Mouse (Mus musculus) intestine, embryonic 15.5 days (tissue): ENCODE measurements around the gene Map4k4. TPM values are rescaled to one million over a fixed set of nuclear protein-coding genes. Genes with fewer than 3 reads are reported as not detected.

Experiments
- ATAC-seq: fragments of 200-750 bp; cut with Nextera tagmentation; 2 replicates; pipeline ENCODE4 v1.8.0; 2017; ENCODE audit warnings: moderate TSS enrichment, moderate library complexity
- H3K27ac ChIP-seq: fragments of 300-500 bp; sonication (generic); 2 replicates; pipeline ENCODE4 v1.5.1; 2015; ENCODE audit warnings: mild to moderate bottlenecking, inconsistent platforms
- H3K27me3 ChIP-seq: fragments of 300-500 bp; sonication (generic); replicated peaks from 2 replicates; pipeline ENCODE4 v1.6.1; 2015; ENCODE audit warnings: inconsistent platforms
- H3K36me3 ChIP-seq: fragments of 300-500 bp; sonication (generic); 2 replicates; pipeline ENCODE4 v1.6.1; 2015; ENCODE audit warnings: inconsistent platforms
- H3K4me1 ChIP-seq: fragments of 300-500 bp; sonication (generic); replicated peaks from 2 replicates; pipeline ENCODE4 v1.6.1; 2015; ENCODE audit warnings: inconsistent platforms
- H3K4me2 ChIP-seq: fragments of 300-500 bp; sonication (generic); replicated peaks from 2 replicates; pipeline ENCODE4 v1.6.1; 2015; ENCODE audit warnings: mild to moderate bottlenecking, inconsistent platforms
- H3K4me3 ChIP-seq: fragments of 300-500 bp; sonication (generic); replicated peaks from 2 replicates; pipeline ENCODE4 v1.5.1; 2015; ENCODE audit warnings: inconsistent platforms
- H3K9ac ChIP-seq: fragments of 300-500 bp; sonication (generic); 2 replicates; pipeline ENCODE4 v1.6.1; 2015; ENCODE audit warnings: inconsistent platforms
- H3K9me3 ChIP-seq: fragments of 300-500 bp; sonication (generic); 2 replicates; pipeline ENCODE4 v1.6.1; 2016; ENCODE audit warnings: inconsistent platforms
- WGBS: fragments of 180-500 bp; shearing (Covaris S2); methylation state at CpG from one replicate; pipeline ENCODE4 v1.1.7; 2015; 5-methylcytosine and 5-hydroxymethylcytosine counted together
- polyA plus RNA-seq: library from polyadenylated mRNA; unstranded; fragments of >200 nt; fragmentation: Nextera tagmentation; extraction: Ambion mirVana; gene quantifications from 2 replicates; pipeline ENCODE4 v1.2.1, GENCODE M21; 2015

Map4k4 gene
- polyA plus RNA-seq, 1 experiment from 2014 or later = 20.0 TPM

DNA sequence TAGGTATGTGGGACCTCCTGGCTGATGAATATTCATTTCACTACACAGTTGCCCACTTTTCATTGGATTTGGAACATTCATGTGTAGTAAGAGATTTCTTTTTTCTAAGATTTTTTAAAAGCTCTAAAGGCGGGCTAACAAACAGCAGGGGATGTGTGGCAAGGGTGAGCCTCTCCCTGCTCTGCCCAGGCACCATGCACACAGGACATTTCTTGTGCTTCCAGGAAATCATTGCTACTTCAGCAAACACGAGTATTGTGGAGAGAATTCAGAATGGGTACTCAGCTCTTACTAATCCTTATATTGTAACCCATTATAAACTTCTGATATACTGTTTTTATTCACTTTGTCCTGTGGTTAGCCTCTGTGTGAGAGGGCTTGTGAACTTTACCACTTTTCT, 94.9 kb downstream of the Map4k4 start:
- ATAC-seq = no peak
- Histone ChIP-seq H3K4me2 (no peak overlapping the region), H3K4me3 (no peak overlapping the region), H3K27me3 (no peaks in the 10 kb centered on the region), H3K27ac (no peak overlapping the region), H3K4me1 (no peaks in the 10 kb centered on the region; the same call in 1 of the 2 replicates), H3K9me3 (no peaks in the 10 kb centered on the region), H3K36me3 (peaks cover 32% of the 10 kb centered on the region), H3K9ac (no peak overlapping the region)
- 87% methylated on average over 2 of the region's 2 CpGs for WGBS

DNA sequence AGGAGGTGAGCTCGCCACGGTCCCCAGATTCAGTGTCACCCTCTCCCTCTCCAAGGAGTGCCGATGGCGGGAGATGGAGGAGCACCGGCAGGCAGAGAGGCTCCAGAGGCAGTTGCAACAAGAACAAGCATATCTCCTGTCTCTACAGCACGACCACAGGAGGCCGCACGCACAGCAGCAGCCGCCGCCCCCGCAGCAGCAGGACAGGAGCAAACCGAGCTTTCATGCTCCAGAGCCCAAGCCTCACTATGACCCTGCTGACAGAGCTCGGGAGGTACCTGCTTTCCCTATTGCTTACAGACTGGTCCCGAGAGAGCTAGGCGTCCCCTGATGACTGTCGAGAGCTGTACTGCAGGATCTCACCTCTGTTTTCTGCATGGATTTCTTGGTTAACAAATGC, 99.8 kb downstream of the Map4k4 start:
- Histone ChIP-seq H3K9ac (no peak overlapping the region), H3K9me3 (no peaks in the 10 kb centered on the region), H3K27ac (no peak overlapping the region), H3K36me3 (peaks cover 37% of the 10 kb centered on the region), H3K4me1 (peaks cover 2% of the 10 kb centered on the region; the same call in 1 of the 2 replicates), H3K4me2 (no peak overlapping the region), H3K4me3 (no peak overlapping the region), H3K27me3 (no peaks in the 10 kb centered on the region)
- no peak for ATAC-seq
- WGBS = 83% methylated on average over 16 of the region's 16 CpGs

DNA sequence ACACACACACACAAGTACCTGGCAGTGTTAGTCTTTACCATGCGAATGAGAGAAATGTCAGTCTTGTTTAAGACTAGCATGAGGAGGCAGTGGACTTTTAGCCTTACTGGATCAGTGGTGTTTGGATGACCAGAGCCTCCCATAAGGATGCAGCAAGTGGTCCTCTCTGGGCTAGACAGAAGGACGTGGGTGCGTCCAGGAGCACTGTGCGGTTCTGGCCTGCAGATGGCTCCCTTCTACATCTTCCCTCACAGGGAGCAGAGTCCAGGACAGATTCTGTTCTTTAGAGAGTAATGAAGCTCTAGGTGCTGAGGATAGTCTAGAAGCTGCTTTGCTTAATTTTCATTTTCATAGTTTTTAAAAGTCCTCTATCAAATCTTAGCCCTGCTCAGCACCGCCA, 100.2 kb downstream of the Map4k4 start:
- no peak overlapping the region for H3K9ac ChIP-seq
- peak; percentile 75 for ATAC-seq
- peaks cover 2% of the 10 kb centered on the region; the same call in 1 of the 2 replicates for H3K4me1 ChIP-seq
- no peaks in the 10 kb centered on the region for H3K27me3 ChIP-seq
- no peak overlapping the region for H3K4me3 ChIP-seq
- WGBS = 63% methylated on average over 5 of the region's 5 CpGs
- peaks cover 38% of the 10 kb centered on the region for H3K36me3 ChIP-seq
- no peak overlapping the region for H3K4me2 ChIP-seq
- no peaks in the 10 kb centered on the region for H3K9me3 ChIP-seq
- no peak overlapping the region for H3K27ac ChIP-seq

DNA sequence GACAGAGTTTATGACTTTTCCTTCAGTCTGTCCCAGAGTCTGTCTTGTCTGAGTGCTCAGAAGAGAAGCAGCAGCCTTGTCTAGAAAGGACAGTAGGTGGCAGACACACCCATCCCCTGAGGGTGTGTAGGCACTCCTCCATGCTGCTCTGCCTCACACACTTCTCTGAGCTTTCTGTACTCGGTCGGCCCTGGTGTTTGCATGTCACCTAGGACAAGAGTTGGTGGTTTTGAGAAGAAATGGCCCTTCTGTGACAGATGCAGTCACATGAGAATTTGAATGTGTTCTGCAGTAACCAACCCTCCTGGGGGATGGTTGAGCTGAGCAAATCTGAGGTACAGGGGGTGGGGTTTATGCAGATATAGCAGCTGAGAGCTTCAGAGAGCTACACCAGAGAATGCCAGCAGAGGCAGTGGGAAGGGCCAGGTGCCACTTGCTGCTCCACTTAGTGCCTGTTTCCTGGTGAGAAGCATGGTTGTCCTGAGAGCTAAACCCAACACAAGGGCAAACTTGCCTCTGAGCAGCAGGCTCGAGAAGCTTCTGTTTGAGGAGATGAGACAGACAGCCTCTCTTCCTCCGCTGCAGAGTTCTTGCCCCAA, 101.5 kb downstream of the Map4k4 start:
- Histone ChIP-seq H3K4me3 (no peak overlapping the region), H3K36me3 (peaks cover 42% of the 10 kb centered on the region), H3K27me3 (no peaks in the 10 kb centered on the region), H3K9me3 (no peaks in the 10 kb centered on the region), H3K4me1 (peaks cover 2% of the 10 kb centered on the region; the same call in 1 of the 2 replicates), H3K9ac (no peak overlapping the region), H3K4me2 (no peak overlapping the region), H3K27ac (no peak overlapping the region)
- WGBS = 79% methylated on average over 4 of the region's 4 CpGs
- 0 out of 2 replicates have a peak, but pooled peaks have one; percentile 35 for ATAC-seq

DNA sequence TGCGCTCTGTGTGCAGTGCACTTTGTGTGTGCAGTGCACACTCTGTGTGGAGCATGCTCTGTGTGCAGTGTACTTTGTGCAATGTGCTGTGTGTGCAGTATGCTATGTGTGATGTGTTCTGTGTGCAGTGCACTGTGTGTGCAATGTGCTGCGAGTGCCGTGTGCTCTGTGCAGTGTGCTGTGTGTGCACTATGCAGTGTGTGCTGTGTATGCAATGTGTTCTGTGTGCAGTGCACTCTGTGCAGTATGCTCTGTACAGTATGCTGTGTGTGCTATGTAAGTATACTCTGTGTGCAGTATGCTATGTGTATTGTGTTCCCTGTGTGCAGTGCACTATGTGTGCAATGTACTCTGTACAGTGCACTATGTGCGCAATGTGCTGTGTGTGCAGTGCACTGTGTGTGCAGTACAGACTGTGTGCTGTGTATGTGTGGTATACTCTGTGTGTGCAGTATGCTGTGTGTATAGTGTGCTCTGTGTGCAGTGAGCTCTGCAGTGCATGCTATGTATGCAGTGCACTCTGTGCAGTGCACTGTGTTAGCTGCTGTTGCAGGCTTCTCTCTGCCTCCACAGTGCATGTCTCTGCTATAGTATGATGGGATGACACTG, 105.4 kb downstream of the Map4k4 start:
- Histone ChIP-seq H3K9ac (no peak overlapping the region), H3K36me3 (peaks cover 54% of the 10 kb centered on the region), H3K27me3 (no peaks in the 10 kb centered on the region), H3K4me2 (no peak overlapping the region), H3K27ac (no peak overlapping the region), H3K4me1 (0 out of 2 replicates have a peak, but pooled peaks cover 2% of the 10 kb centered on the region), H3K4me3 (no peak overlapping the region), H3K9me3 (no peaks in the 10 kb centered on the region)
- WGBS = 98% methylated on average over 4 of the region's 4 CpGs
- no peak for ATAC-seq

DNA sequence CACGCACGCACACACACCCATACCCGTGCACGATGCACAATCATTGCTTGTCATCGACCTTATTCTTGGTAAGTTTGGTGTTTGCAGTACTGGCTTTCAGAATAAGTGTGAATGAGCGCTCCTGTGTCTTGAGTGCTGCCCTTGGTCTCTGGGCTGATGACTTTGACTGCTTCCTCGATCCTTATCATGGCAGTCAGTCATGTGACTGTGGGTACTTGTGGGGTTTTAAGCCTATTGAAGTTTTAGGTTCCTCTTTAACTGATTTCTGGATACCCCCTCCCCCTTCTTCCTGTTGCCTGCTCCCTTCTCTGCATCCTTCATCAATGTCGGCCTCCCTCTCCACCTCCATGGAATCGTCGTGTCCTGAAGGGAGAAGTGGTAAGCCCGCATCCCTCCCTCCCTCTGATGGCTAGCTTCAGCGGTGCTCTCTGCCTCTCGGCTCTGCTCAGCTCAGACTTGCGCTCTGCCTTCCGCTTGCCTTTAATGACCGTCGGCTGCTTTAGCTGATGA, 107.3 kb downstream of the Map4k4 start:
- 72% methylated on average over 17 of the region's 17 CpGs for WGBS
- Histone ChIP-seq H3K4me3 (no peak overlapping the region), H3K36me3 (peaks cover 51% of the 10 kb centered on the region), H3K27me3 (no peaks in the 10 kb centered on the region), H3K9ac (no peak overlapping the region), H3K27ac (no peak overlapping the region), H3K4me2 (no peak overlapping the region), H3K9me3 (no peaks in the 10 kb centered on the region), H3K4me1 (no peaks in the 10 kb centered on the region)
- no peak for ATAC-seq

DNA sequence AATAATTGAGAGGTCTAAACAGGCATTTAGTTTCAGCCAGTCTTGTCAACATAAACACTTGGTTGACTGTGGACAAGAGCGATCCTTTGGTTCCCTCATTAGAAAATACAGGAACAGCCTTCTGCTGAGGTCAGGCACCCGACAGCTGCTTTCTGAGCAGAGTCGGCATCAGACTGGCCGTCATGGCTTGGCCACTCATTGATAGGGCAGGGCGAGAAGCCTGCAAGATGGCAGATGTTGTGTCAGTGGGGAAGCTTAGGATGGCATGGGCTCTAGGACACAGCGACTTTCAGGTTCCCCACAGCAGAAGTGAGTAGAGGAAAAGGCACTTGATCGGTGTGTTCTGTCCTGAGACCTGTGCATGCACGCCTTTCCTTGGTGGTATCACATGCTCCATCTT, 112.0 kb downstream of the Map4k4 start:
- Histone ChIP-seq H3K27me3 (no peaks in the 10 kb centered on the region), H3K27ac (no peak overlapping the region), H3K36me3 (peaks cover 53% of the 10 kb centered on the region), H3K9ac (no peak overlapping the region), H3K4me3 (no peak overlapping the region), H3K4me2 (no peak overlapping the region), H3K9me3 (no peaks in the 10 kb centered on the region), H3K4me1 (no peaks in the 10 kb centered on the region)
- ATAC-seq = no peak
- 93% methylated on average over 8 of the region's 8 CpGs for WGBS

DNA sequence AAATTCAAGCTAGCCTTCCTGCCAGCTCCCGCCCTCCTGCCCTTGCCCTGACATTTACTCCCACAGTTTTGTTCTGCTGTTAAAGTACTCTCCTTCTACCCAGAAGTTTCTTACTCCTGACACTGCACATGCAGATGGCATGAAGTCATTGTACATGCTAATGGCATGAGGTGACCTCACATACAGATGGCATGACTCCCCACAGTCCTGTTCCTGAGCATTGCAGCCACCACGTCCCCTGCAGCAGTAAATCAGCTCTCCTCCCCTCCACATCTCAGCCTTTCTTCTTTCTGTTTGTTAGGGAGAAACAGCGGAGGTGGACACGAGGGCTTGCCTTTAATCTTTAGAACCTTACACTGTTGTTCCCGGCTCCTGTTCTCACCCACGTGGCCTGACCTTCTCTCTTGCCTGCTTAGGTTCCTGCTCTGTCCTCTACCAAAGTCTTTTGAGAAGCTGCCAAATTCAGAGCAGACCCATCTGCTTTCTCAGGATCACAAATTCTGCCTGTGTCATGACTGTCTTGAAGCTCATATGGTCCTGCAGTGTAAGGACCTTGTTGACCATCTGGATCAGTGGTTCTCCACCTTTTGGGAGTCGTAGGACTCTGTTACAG, 114.5 kb downstream of the Map4k4 start:
- Histone ChIP-seq H3K9me3 (no peaks in the 10 kb centered on the region), H3K9ac (no peak overlapping the region), H3K4me2 (no peak overlapping the region), H3K27me3 (no peaks in the 10 kb centered on the region), H3K4me3 (no peak overlapping the region), H3K27ac (no peak overlapping the region), H3K4me1 (no peaks in the 10 kb centered on the region), H3K36me3 (peaks cover 42% of the 10 kb centered on the region)
- WGBS = 69% methylated on average over 7 of the region's 7 CpGs
- ATAC-seq = no peak

DNA sequence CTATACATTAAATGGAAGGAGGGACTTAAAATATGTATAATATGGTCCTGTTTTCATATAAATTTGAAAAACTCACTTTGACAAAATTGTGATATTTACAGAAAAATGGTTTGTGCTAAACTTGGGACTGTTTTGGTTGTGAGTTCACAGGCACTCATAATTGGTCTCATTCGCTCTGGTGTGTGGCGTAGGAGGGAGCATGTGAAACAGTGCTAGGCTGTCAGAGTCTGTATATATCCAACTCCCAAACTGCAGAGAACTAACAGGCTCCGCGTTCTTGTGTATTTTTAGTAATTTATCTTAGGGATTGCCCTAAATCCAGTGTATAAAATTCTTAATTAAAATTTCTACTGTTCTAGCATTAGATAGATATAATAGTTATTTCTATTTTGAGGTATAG, 120.9 kb downstream of the Map4k4 start:
- H3K4me2 ChIP-seq = no peak overlapping the region
- 80% methylated on average over 4 of the region's 4 CpGs for WGBS
- H3K9ac ChIP-seq = no peak overlapping the region
- H3K27ac ChIP-seq = no peak overlapping the region
- H3K27me3 ChIP-seq = no peaks in the 10 kb centered on the region
- H3K9me3 ChIP-seq = no peaks in the 10 kb centered on the region
- no peaks in the 10 kb centered on the region for H3K4me1 ChIP-seq
- H3K4me3 ChIP-seq = no peak overlapping the region
- no peak for ATAC-seq
- peaks cover 15% of the 10 kb centered on the region for H3K36me3 ChIP-seq

DNA sequence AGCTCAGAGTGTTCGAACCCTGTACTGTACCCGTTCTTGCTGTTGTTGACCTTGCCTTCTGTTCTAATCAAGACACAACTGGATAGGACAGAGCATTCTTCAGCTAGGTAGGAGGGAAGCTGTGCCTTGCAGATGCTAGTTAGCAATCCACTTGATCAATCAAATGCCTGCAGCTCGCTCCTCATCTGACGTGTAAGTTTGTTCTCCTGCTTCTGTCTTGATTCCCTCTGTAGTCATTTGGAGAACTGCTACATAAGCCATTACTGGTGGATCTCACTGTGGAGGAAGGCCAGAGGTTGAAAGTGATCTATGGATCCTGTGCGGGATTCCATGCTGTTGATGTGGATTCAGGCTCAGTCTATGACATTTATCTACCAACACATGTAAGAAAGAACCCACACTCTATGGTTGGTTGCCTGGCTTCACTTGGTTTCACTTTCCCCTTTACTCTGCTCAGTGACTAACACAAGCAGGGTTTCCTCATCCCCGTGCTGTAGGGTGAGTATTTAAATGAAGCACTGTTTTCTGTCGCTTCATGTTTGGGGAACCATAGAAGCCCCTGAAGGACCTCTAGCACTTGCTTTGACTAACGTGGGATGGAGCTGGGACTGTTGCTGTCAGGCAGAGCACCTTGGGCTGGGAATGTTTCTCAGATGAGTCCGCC, 121.9 kb downstream of the Map4k4 start:
- peaks cover 22% of the 10 kb centered on the region for H3K36me3 ChIP-seq
- no peak overlapping the region for H3K27ac ChIP-seq
- no peaks in the 10 kb centered on the region for H3K9me3 ChIP-seq
- no peaks in the 10 kb centered on the region for H3K4me1 ChIP-seq
- no peaks in the 10 kb centered on the region for H3K27me3 ChIP-seq
- H3K9ac ChIP-seq = no peak overlapping the region
- WGBS = 87% methylated on average over 9 of the region's 9 CpGs
- H3K4me3 ChIP-seq = no peak overlapping the region
- ATAC-seq = no peak
- no peak overlapping the region for H3K4me2 ChIP-seq

DNA sequence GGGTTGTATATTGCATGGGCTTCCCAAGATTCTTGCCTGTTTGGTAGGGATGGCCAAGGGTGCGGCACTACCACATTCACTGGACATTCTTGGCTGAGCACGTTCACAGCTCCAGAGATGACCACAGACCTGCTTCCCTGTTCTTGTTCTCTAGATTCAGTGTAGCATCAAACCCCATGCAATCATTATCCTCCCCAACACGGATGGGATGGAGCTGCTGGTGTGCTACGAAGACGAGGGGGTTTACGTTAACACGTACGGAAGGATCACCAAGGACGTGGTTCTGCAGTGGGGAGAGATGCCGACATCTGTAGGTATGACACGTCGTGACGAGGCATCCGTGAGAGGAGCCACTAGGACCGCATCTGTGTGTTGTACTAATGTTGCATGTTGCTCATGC, 122.5 kb downstream of the Map4k4 start:
- Histone ChIP-seq H3K27ac (no peak overlapping the region), H3K4me3 (no peak overlapping the region), H3K9ac (no peak overlapping the region), H3K4me1 (no peaks in the 10 kb centered on the region), H3K36me3 (peaks cover 25% of the 10 kb centered on the region), H3K9me3 (no peaks in the 10 kb centered on the region), H3K27me3 (no peaks in the 10 kb centered on the region), H3K4me2 (no peak overlapping the region)
- WGBS = 92% methylated on average over 15 of the region's 15 CpGs
- ATAC-seq = no peak

DNA sequence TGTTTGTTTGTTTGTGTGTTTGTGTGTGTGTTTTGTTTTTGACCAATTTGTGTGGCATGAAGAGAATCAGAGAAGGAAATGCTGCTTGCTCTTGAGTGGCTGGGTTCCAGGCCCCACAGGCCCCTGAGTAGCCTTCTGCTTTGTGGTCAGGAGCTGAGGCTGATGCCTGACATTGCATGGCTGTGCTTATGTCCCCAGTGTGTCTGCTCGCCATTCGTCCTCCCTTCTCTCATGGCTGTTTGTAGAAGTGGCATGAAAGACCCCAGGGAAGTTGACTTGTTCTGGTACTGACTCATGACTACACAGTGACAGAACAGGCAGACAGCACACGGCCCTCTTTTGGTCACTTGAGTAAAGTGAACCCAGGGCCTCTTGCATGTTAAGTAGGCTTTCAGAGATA, 123.0 kb downstream of the Map4k4 start:
- H3K9ac ChIP-seq = no peak overlapping the region
- H3K4me3 ChIP-seq = no peak overlapping the region
- no peaks in the 10 kb centered on the region for H3K9me3 ChIP-seq
- WGBS = 76% methylated on average over 3 of the region's 3 CpGs
- H3K27ac ChIP-seq = no peak overlapping the region
- H3K27me3 ChIP-seq = no peaks in the 10 kb centered on the region
- peaks cover 25% of the 10 kb centered on the region for H3K36me3 ChIP-seq
- H3K4me2 ChIP-seq = no peak overlapping the region
- ATAC-seq = no peak
- H3K4me1 ChIP-seq = no peaks in the 10 kb centered on the region
